8 mouse cellular contexts compared by ENCODE assay signal in the genomic region with DNA sequence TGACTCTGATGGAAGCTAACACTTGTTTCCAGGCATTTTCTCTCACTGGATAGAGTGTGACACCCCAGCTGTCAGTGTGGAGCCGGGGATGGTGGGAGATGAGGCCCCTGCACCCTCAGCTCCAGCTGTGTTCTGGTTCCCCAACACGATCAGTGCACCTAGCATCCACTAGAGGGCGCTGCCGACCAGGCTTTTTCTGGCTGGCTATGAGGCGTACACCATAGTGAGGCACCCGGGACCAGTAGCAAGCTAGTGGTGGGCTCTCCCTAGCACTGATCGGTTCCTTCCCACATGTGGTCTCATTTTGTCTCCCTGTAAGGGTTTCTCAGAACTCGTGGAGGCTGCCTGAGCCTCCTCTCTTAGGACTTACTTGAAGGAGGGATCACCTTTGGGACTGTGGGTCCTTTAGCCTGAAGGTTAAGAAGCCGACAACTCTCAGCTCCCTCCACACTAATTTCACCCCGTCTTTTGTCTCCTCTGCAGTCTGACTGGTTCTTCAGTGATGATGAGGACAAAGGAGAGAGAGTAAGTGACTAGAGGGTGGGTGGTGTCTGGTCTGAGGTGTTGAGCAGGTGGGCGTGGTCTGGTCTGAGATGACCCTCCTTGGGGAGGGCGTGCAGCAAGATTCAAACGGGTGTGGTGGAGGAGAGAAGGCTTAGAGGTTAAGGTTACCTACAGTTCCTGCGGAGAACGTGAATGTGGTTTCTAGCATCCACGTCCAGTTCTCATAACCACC. TPM values are rescaled to one million over a fixed set of nuclear protein-coding genes. Genes with fewer than 3 reads are reported as not detected.
A peak's percentile ranks its signal among the peaks of the same experiment; 100 is the strongest.
DNase-seq lines count a peak whose midpoint lies in the region; ATAC-seq and TF ChIP-seq lines count a peak whose summit lies in the region.

No protein-coding gene starts in this region.

- peak; percentile 85 for TF ChIP-seq CTCF in E14TG2a.4 (conservative IDR thresholded peaks at IDR 0.05; ENCODE audit: low read length)

- H3K27me3 ChIP-seq in E14TG2a.4 (ENCODE audit: insufficient read depth, low read length) = no peaks in the 10 kb centered on the region
- no peaks in the 10 kb centered on the region for H3K27me3 ChIP-seq in heart, embryonic 16.5 days (ENCODE audit: control insufficient read depth, insufficient read depth, low read length)

- no peak overlapping the region for H3K9ac ChIP-seq in heart, embryonic 16.5 days (ENCODE audit: low read length)

- no peak overlapping the region for H3K4me2 ChIP-seq in heart, embryonic 16.5 days (ENCODE audit: low read depth, low read length)

- no peak overlapping the region for H3K27ac ChIP-seq in heart, embryonic 16.5 days (ENCODE audit: low read length)

- ATAC-seq in heart, embryonic 16.5 days (replicated peaks; ENCODE audit: extremely low read depth, insufficient read depth, low FRiP score) = 0 out of 2 replicates have a peak, but pooled peaks have one; percentile 14
- no peak for ATAC-seq in inflammation-experienced regulatory T-cells, adult 6 months

- DNase-seq in adrenal gland, adult 2 months = peak; percentile 77
- peak; percentile 86 for DNase-seq in embryo, embryonic 9.5 days (ENCODE audit: extremely low spot score)
- DNase-seq in layer of hippocampus, postnatal 10 days (ENCODE audit: low spot score in 2 of 2) = peak; percentile 81 to 84
- DNase-seq in lung, postnatal 14 days = peak; percentile 79
- peak; percentile 75 for DNase-seq in retina, postnatal 7 days (ENCODE audit: low read depth, low spot score)

- 45% methylated on average over 16 of the region's 16 CpGs for WGBS in heart, embryonic 16.5 days

- H3K9me3 ChIP-seq in E14TG2a.4 (ENCODE audit: low read length) = no peaks in the 10 kb centered on the region
- H3K9me3 ChIP-seq in heart, embryonic 16.5 days (replicated peaks; ENCODE audit: control insufficient read depth, low read length) = peaks cover 4% of the 10 kb centered on the region; the same call in 1 of the 2 replicates

- peak overlapping the region; percentile 61 for H3K4me3 ChIP-seq in E14TG2a.4 (replicated peaks; ENCODE audit: low read length)
- H3K4me3 ChIP-seq in heart, embryonic 16.5 days (ENCODE audit: low read length) = no peak overlapping the region

- H3K36me3 ChIP-seq in E14TG2a.4 (ENCODE audit: insufficient read depth, low read length) = peaks cover 84% of the 10 kb centered on the region
- H3K36me3 ChIP-seq in heart, embryonic 16.5 days (ENCODE audit: control insufficient read depth, insufficient read depth) = peaks cover 50% of the 10 kb centered on the region

- H3K4me1 ChIP-seq in E14TG2a.4 (replicated peaks; ENCODE audit: low read depth, low read length) = peaks cover 71% of the 10 kb centered on the region
- H3K4me1 ChIP-seq in heart, embryonic 16.5 days (ENCODE audit: control insufficient read depth, insufficient read depth, low read length) = peaks cover 10% of the 10 kb centered on the region; the same call in 1 of the 2 replicates

RNA-seq across cellular contexts. Expression of a gene that starts 10.4 kb away (rescaled TPM):
- total RNA-seq in adrenal gland, adult 2 months (2021) = under 1 TPM in 1 of 2 experiments, not detected in 1; 0.59 TPM
- polyA plus RNA-seq in adrenal gland, adult 2 months (2012; rRNA removed) = 0.07 and 0.09 TPM in 2 replicates
- polyA plus RNA-seq in heart, embryonic 16.5 days (2015; fragmentation: Nextera tagmentation; extraction: Ambion mirVana) = 0.92 and 1.2 TPM in 2 replicates
- total RNA-seq in layer of hippocampus, postnatal 10 days (2021) = under 1 TPM in 1 of 2 experiments, not detected in 1; 0.22 TPM
- not detected for polyA plus RNA-seq in inflammation-experienced regulatory T-cells, adult 6 months (2017; shearing (Covaris generic))
